Comparison of ENCODE assay signal across 16 mouse cellular contexts in genomic region chr2:91180706-91181105, GRCm38 (mm10). TPM values are rescaled to one million over a fixed set of nuclear protein-coding genes. Genes with fewer than 3 reads are reported as not detected.
DNase-seq lines count a peak whose midpoint lies in the region; ATAC-seq lines count a peak whose summit lies in the region.
"Had no signal": no experiment of that assay in that cellular context is flagged by ENCODE, and none has a peak within 500 bp of the region (broad histone marks: within the 10 kb centered on the region; RNA-seq: fewer than 3 reads in every experiment).

No protein-coding gene starts in this region.

- H3K36me3 ChIP-seq in megakaryocyte, embryonic 14.5 days (replicated peaks; ENCODE audit: low read length) = peaks cover 64% of the 10 kb centered on the region
- H3K36me3 ChIP-seq in hindbrain, embryonic 16.5 days (ENCODE audit: control insufficient read depth, insufficient read depth, low read length) = peaks cover 8% of the 10 kb centered on the region

- whole genome bisulfite sequencing in hindbrain, embryonic 16.5 days = 68% methylated on average over 5 of the region's 5 CpGs

- no peaks in the 10 kb centered on the region for H3K27me3 ChIP-seq in megakaryocyte, embryonic 14.5 days (replicated peaks)
- no peaks in the 10 kb centered on the region for H3K27me3 ChIP-seq in hindbrain, embryonic 16.5 days (replicated peaks; ENCODE audit: control insufficient read depth, insufficient read depth, low read length)
- H3K27me3 ChIP-seq: CH12.LX; embryonic facial prominence, embryonic 12.5 days; Patski had no signal

- H3K4me3 ChIP-seq in megakaryocyte, embryonic 14.5 days (replicated peaks) = peak overlapping the region; percentile 40
- no peak overlapping the region for H3K4me3 ChIP-seq in hindbrain, embryonic 16.5 days (ENCODE audit: low read length)

- peak; percentile 64 for DNase-seq in cerebellum, adult 9-11 months
- DNase-seq in retina, postnatal 1 day = peak; percentile 80
- DNase-seq in urinary bladder, postnatal 25 days (ENCODE audit: low spot score) = no peak
- no peak for DNase-seq in layer of hippocampus, adult 8-10 months (ENCODE audit: low spot score in 2 of 2)
- DNase-seq: gastrocnemius, postnatal 36 days; layer of hippocampus, postnatal 36 days; lung, adult 2 months; right cerebral cortex, postnatal 25 days; thymus, postnatal 25 days had no signal

- H3K4me1 ChIP-seq in megakaryocyte, embryonic 14.5 days = peaks cover 55% of the 10 kb centered on the region
- H3K4me1 ChIP-seq in hindbrain, embryonic 16.5 days (ENCODE audit: control insufficient read depth, insufficient read depth, low read depth, low read length) = peaks cover 22% of the 10 kb centered on the region

- no peak overlapping the region for H3K9ac ChIP-seq in hindbrain, embryonic 16.5 days (ENCODE audit: low read depth, low read length)
- H3K9ac ChIP-seq: embryonic facial prominence, embryonic 12.5 days had no signal

- no peaks in the 10 kb centered on the region for H3K9me3 ChIP-seq in megakaryocyte, embryonic 14.5 days
- H3K9me3 ChIP-seq in hindbrain, embryonic 16.5 days (ENCODE audit: control insufficient read depth, low read length) = no peaks in the 10 kb centered on the region
- H3K9me3 ChIP-seq: embryonic facial prominence, embryonic 12.5 days had no signal

- peak overlapping the region; percentile 77 for H3K4me2 ChIP-seq in hindbrain, embryonic 16.5 days (ENCODE audit: low read length)
- H3K4me2 ChIP-seq: embryonic facial prominence, embryonic 12.5 days had no signal

- ATAC-seq in megakaryocyte, adult 5-6 weeks (ENCODE audit: poor library complexity, severe bottlenecking) = no peak
- ATAC-seq in hindbrain, embryonic 16.5 days = no peak
- ATAC-seq: Patski had no signal

- no peak overlapping the region for H3K27ac ChIP-seq in hindbrain, embryonic 16.5 days (ENCODE audit: low read depth, low read length)
- H3K27ac ChIP-seq: embryonic facial prominence, embryonic 12.5 days; kidney, postnatal 0 days had no signal

RNA-seq across cellular contexts. Expression of gene Madd, which starts 2.9 kb away (rescaled TPM):
- polyA plus RNA-seq in megakaryocyte, embryonic 14.5 days (2012; ENCODE audit: insufficient read depth, low replicate concordance) = 8.8 and 14.6 TPM in 2 replicates
- total RNA-seq in megakaryocyte, adult 5-6 weeks (2015) = 35.4 and 39.7 TPM in 2 replicates
- 63.6 and 78.7 TPM in 2 replicates for total RNA-seq in megakaryocyte, adult 5-6 weeks (2017)
- polyA plus RNA-seq in hindbrain, embryonic 16.5 days (2015; fragmentation: Nextera tagmentation; extraction: Ambion mirVana) = 49.9 and 56.3 TPM in 2 replicates
- total RNA-seq in layer of hippocampus, adult 8-10 months (2022) = 100 to 1,000 TPM; 202 to 259 (median 228) TPM

RNA-seq across cellular contexts. Expression of gene Nr1h3, which starts 21.9 kb away (rescaled TPM):
- 7.4 TPM in 1 of 2 replicates, not detected in the other for polyA plus RNA-seq in megakaryocyte, embryonic 14.5 days (2012; ENCODE audit: insufficient read depth, low replicate concordance)
- 0.45 and 1.9 TPM in 2 replicates for total RNA-seq in megakaryocyte, adult 5-6 weeks (2015)
- total RNA-seq in megakaryocyte, adult 5-6 weeks (2017) = 1.5 and 2.2 TPM in 2 replicates
- 2.6 and 3.1 TPM in 2 replicates for polyA plus RNA-seq in hindbrain, embryonic 16.5 days (2015; fragmentation: Nextera tagmentation; extraction: Ambion mirVana)
- total RNA-seq in layer of hippocampus, adult 8-10 months (2022) = 1 to 10 TPM; 3.7 to 5.8 (median 4.3) TPM

RNA-seq across cellular contexts. Expression of gene Acp2, which starts 22.0 kb away (rescaled TPM):
- polyA plus RNA-seq in megakaryocyte, embryonic 14.5 days (2012; ENCODE audit: insufficient read depth, low replicate concordance) = 5.2 and 6.5 TPM in 2 replicates
- 7.1 and 8.4 TPM in 2 replicates for total RNA-seq in megakaryocyte, adult 5-6 weeks (2015)
- total RNA-seq in megakaryocyte, adult 5-6 weeks (2017) = 8.0 and 9.0 TPM in 2 replicates
- polyA plus RNA-seq in hindbrain, embryonic 16.5 days (2015; fragmentation: Nextera tagmentation; extraction: Ambion mirVana) = 38.6 and 43.2 TPM in 2 replicates
- total RNA-seq in layer of hippocampus, adult 8-10 months (2022) = 10 to 100 TPM; 54.9 to 64.9 (median 59.8) TPM

RNA-seq across cellular contexts. Expression of gene Ddb2, which starts 56.1 kb away (rescaled TPM):
- 0.57 TPM in 1 of 2 replicates, not detected in the other for polyA plus RNA-seq in megakaryocyte, embryonic 14.5 days (2012; ENCODE audit: insufficient read depth, low replicate concordance)
- total RNA-seq in megakaryocyte, adult 5-6 weeks (2015) = 7.7 and 8.8 TPM in 2 replicates
- 7.3 TPM in 2 replicates for total RNA-seq in megakaryocyte, adult 5-6 weeks (2017)
- 16.1 and 17.4 TPM in 2 replicates for polyA plus RNA-seq in hindbrain, embryonic 16.5 days (2015; fragmentation: Nextera tagmentation; extraction: Ambion mirVana)
- total RNA-seq in layer of hippocampus, adult 8-10 months (2022) = 10 to 100 TPM; 11.2 to 12.4 (median 11.9) TPM

Comparison
In these comparisons a context has a peak if more than half of its experiments do, and no peak if none do; other contexts are left out.
1. DNase-seq: peak in cerebellum, adult 9-11 months (single experiment) and retina, postnatal 1 day (single experiment); none in urinary bladder, postnatal 25 days (single experiment) and layer of hippocampus, adult 8-10 months (0 of 2).
2. RNA of gene Acp2, which starts 22.0 kb away (total RNA-seq): 54.9 to 64.9 TPM in layer of hippocampus, adult 8-10 months; 7.1 to 9.0 TPM in megakaryocyte, adult 5-6 weeks; every median in the first group is over 4 times any median in the second.